Mouse (Mus musculus) brain, embryonic 14.5 days (tissue): ENCODE measurements around the gene Pdlim7.

Experiments
- CTCF ChIP-seq: fragments of 200-500 bp; IDR thresholded peaks from 2 replicates; pipeline ENCODE4 v1.5.1; 2012; ENCODE audit warnings: inconsistent platforms, mild to moderate bottlenecking, moderate library complexity, borderline replicate concordance; ENCODE audit not compliant: insufficient read depth, insufficient read length; ENCODE audit errors: extremely low read depth
- POLR2A ChIP-seq: fragments of 200-500 bp; IDR thresholded peaks from 2 replicates; pipeline ENCODE4 v1.6.1; 2012; ENCODE audit warnings: mild to moderate bottlenecking, inconsistent platforms, borderline replicate concordance; ENCODE audit not compliant: poor library complexity, insufficient read depth, insufficient read length, severe bottlenecking; ENCODE audit errors: extremely low read depth

- no peak for TF ChIP-seq CTCF
- no peak for TF ChIP-seq POLR2A
Observed at GRCm38 (mm10) chr13:55477492-55477891, 36.0 kb downstream of the Pdlim7 start.
